Mouse (Mus musculus) midbrain, embryonic 11.5 days (tissue): Measurements from ENCODE around the gene Zfyve21. TPM values are rescaled to one million over a fixed set of nuclear protein-coding genes. Genes with fewer than 3 reads are reported as not detected.

Experiments
- ATAC-seq: fragments of 200-750 bp; cut with Nextera tagmentation; 2 replicates; pipeline ENCODE4 v1.8.0; 2017; ENCODE audit warnings: moderate TSS enrichment, moderate library complexity; ENCODE audit not compliant: low FRiP score
- DNase-seq: peaks from one replicate; pipeline ENCODE4 v3.0.0; 2015; ENCODE audit warnings: low spot score; ENCODE audit errors: missing footprints
- H3K27ac ChIP-seq: fragments of 300-500 bp; sonication (generic); 2 replicates; pipeline ENCODE4 v1.5.1; 2014; ENCODE audit warnings: low read depth, low read length
- H3K27me3 ChIP-seq: fragments of 300-500 bp; sonication (generic); 2 replicates; pipeline ENCODE4 v1.6.1; 2014; ENCODE audit warnings: mild to moderate bottlenecking, low read length, moderate library complexity, mixed read lengths; ENCODE audit not compliant: control insufficient read depth, insufficient read depth
- H3K36me3 ChIP-seq: fragments of 300-500 bp; sonication (generic); 2 replicates; pipeline ENCODE4 v1.6.1; 2014; ENCODE audit warnings: mild to moderate bottlenecking, low read length, moderate library complexity, mixed read lengths; ENCODE audit not compliant: control insufficient read depth, insufficient read depth
- H3K4me1 ChIP-seq: fragments of 300-500 bp; sonication (generic); 2 replicates; pipeline ENCODE4 v1.6.1; 2014; ENCODE audit warnings: low read length; ENCODE audit not compliant: control insufficient read depth, insufficient read depth
- H3K4me2 ChIP-seq: fragments of 300-500 bp; sonication (generic); 2 replicates; pipeline ENCODE4 v1.6.1; 2014; ENCODE audit warnings: mild to moderate bottlenecking, moderate library complexity
- H3K4me3 ChIP-seq: fragments of 300-500 bp; sonication (generic); 2 replicates; pipeline ENCODE4 v1.5.1; 2014; ENCODE audit warnings: low read depth, low read length
- H3K9ac ChIP-seq: fragments of 300-500 bp; sonication (generic); 2 replicates; pipeline ENCODE4 v1.6.1; 2014; ENCODE audit warnings: low read length
- H3K9me3 ChIP-seq: fragments of 300-500 bp; sonication (generic); 2 replicates; pipeline ENCODE4 v1.6.1; 2016; ENCODE audit warnings: low read length; ENCODE audit not compliant: control insufficient read depth
- WGBS: fragments of 180-500 bp; shearing (Covaris S2); extraction: QIAGEN DNeasy Blood & Tissue Kit; methylation state at CpG from one replicate; pipeline ENCODE4 v1.1.7; 2014; 5-methylcytosine and 5-hydroxymethylcytosine counted together
- polyA plus RNA-seq: library from polyadenylated mRNA; unstranded; fragments of >200 nt; fragmentation: Nextera tagmentation; extraction: Ambion mirVana; gene quantifications from 2 replicates; pipeline ENCODE4 v1.2.1, GENCODE M21; 2014

Gene Zfyve21
- polyA plus RNA-seq, result 63.7 and 64.1 TPM in 2 replicates

- peak; percentile 99 for DNase-seq
- Histone ChIP-seq H3K27ac (peak within 1 kb of the TSS; percentile 68; the same call in 1 of the 2 replicates), H3K4me1 (peaks cover 30% of the 10 kb centered on the region), H3K9me3 (no peaks in the 10 kb centered on the region), H3K4me3 (peak within 1 kb of the TSS; percentile 56), H3K36me3 (no peaks in the 10 kb centered on the region; the same call in 1 of the 2 replicates), H3K27me3 (no peaks in the 10 kb centered on the region), H3K9ac (peak within 1 kb of the TSS; percentile 70), H3K4me2 (peak within 1 kb of the TSS; percentile 69)
- peak; percentile 99 for ATAC-seq
- WGBS, result under 1% methylated on average over 87 of the region's 87 CpGs
Observed at GRCm38 (mm10) chr12:111813766-111814617, at the start of gene Zfyve21, which contains the start of gene Xrcc3. Gene Zfyve21 (plus strand): TSS chr12:111814170. Gene Xrcc3 (minus strand): TSS chr12:111813873.

GRCm38 (mm10) chr12:111766313-111767236 is 47.4 kb upstream of the Zfyve21 start:
- Histone ChIP-seq H3K36me3 (no peaks in the 10 kb centered on the region), H3K27me3 (no peaks in the 10 kb centered on the region), H3K4me3 (no peak overlapping the region; the same call in 1 of the 2 replicates), H3K4me2 (peak overlapping the region; percentile 33; the same call in 1 of the 2 replicates), H3K9ac (peak overlapping the region; percentile 36), H3K4me1 (peaks cover 27% of the 10 kb centered on the region), H3K27ac (peak overlapping the region; percentile 30; the same call in 1 of the 2 replicates), H3K9me3 (no peaks in the 10 kb centered on the region)
- peak; percentile 78 for ATAC-seq
- 24% methylated on average over 16 of the region's 16 CpGs for WGBS
- DNase-seq, result peak; percentile 91

- H3K27ac ChIP-seq, result no peak overlapping the region
- H3K9ac ChIP-seq, result no peak overlapping the region
- WGBS, result 94% methylated on average over 10 of the region's 10 CpGs
- ATAC-seq (no peak), DNase-seq (no peak)
- H3K36me3 ChIP-seq, result peaks cover 3% of the 10 kb centered on the region; the same call in 1 of the 2 replicates
- no peaks in the 10 kb centered on the region for H3K27me3 ChIP-seq
- peaks cover 25% of the 10 kb centered on the region for H3K4me1 ChIP-seq
- H3K9me3 ChIP-seq, result no peaks in the 10 kb centered on the region
- no peak overlapping the region for H3K4me3 ChIP-seq
- no peak overlapping the region for H3K4me2 ChIP-seq
Observed at GRCm38 (mm10) chr12:111768322-111768928, 45.5 kb upstream of the Zfyve21 start.

- WGBS, result 36% methylated on average over 10 of the region's 10 CpGs
- Histone ChIP-seq H3K27me3 (no peaks in the 10 kb centered on the region), H3K4me2 (no peak overlapping the region), H3K36me3 (peaks cover 12% of the 10 kb centered on the region), H3K9ac (no peak overlapping the region), H3K4me1 (peaks cover 25% of the 10 kb centered on the region), H3K27ac (no peak overlapping the region), H3K9me3 (no peaks in the 10 kb centered on the region), H3K4me3 (no peak overlapping the region)
- ATAC-seq (no peak), DNase-seq (no peak)
Observed at GRCm38 (mm10) chr12:111769306-111769705, 44.7 kb upstream of the Zfyve21 start.

- WGBS, result 72% methylated on average over 8 of the region's 9 CpGs
- H3K4me3 ChIP-seq, result no peak overlapping the region
- no peaks in the 10 kb centered on the region for H3K9me3 ChIP-seq
- no peak overlapping the region for H3K27ac ChIP-seq
- peak; percentile 80 for DNase-seq
- H3K4me1 ChIP-seq, result peaks cover 25% of the 10 kb centered on the region
- no peak for ATAC-seq
- no peak overlapping the region for H3K4me2 ChIP-seq
- no peaks in the 10 kb centered on the region for H3K27me3 ChIP-seq
- H3K36me3 ChIP-seq, result peaks cover 17% of the 10 kb centered on the region
- no peak overlapping the region for H3K9ac ChIP-seq
Observed at GRCm38 (mm10) chr12:111769816-111770577, 44.0 kb upstream of the Zfyve21 start.

- Histone ChIP-seq H3K9me3 (no peaks in the 10 kb centered on the region), H3K27me3 (no peaks in the 10 kb centered on the region), H3K4me2 (no peak overlapping the region), H3K27ac (no peak overlapping the region), H3K4me1 (peaks cover 21% of the 10 kb centered on the region), H3K9ac (no peak overlapping the region), H3K36me3 (peaks cover 21% of the 10 kb centered on the region), H3K4me3 (no peak overlapping the region)
- DNase-seq (no peak), ATAC-seq (no peak)
- 93% methylated on average over 10 of the region's 10 CpGs for WGBS
Observed at GRCm38 (mm10) chr12:111770651-111771050, 43.3 kb upstream of the Zfyve21 start.

GRCm38 (mm10) chr12:111774156-111774555 is 39.8 kb upstream of the Zfyve21 start:
- H3K9ac ChIP-seq, result no peak overlapping the region

GRCm38 (mm10) chr12:111774845-111775244 is 39.1 kb upstream of the Zfyve21 start:
- 75% methylated on average over 15 of the region's 15 CpGs for WGBS
- H3K27ac ChIP-seq, result no peak overlapping the region
- ATAC-seq (no peak), DNase-seq (no peak)
- no peaks in the 10 kb centered on the region for H3K9me3 ChIP-seq
- no peak overlapping the region for H3K4me3 ChIP-seq
- no peak overlapping the region for H3K4me2 ChIP-seq
- no peaks in the 10 kb centered on the region for H3K4me1 ChIP-seq
- peaks cover 54% of the 10 kb centered on the region for H3K36me3 ChIP-seq
- H3K27me3 ChIP-seq, result no peaks in the 10 kb centered on the region
- no peak overlapping the region for H3K9ac ChIP-seq

More at GRCm38 (mm10) chr12:111774156-111774555, 39.8 kb upstream of the Zfyve21 start:
- DNase-seq, result no peak
- Histone ChIP-seq H3K36me3 (peaks cover 47% of the 10 kb centered on the region), H3K4me3 (no peak overlapping the region), H3K4me2 (no peak overlapping the region), H3K4me1 (peaks cover 4% of the 10 kb centered on the region; the same call in 1 of the 2 replicates), H3K27me3 (no peaks in the 10 kb centered on the region), H3K27ac (no peak overlapping the region), H3K9me3 (no peaks in the 10 kb centered on the region)
- ATAC-seq, result no peak
- 95% methylated on average over 16 of the region's 16 CpGs for WGBS
